Mouse (Mus musculus): ENCODE data around the gene Mink1. TPM values are rescaled to one million over a fixed set of nuclear protein-coding genes. Genes with fewer than 3 reads are reported as not detected.

The Mink1 gene
- polyA plus RNA-seq, 1 experiment from 2014 or later: 17.6 TPM

- under 1% methylated on average over 57 of the region's 63 CpGs for WGBS
- peak overlapping the region; percentile 99 for H3K4me3 ChIP-seq (ENCODE audit: low read depth, low read length)
- no peaks in the 10 kb centered on the region for H3K27me3 ChIP-seq (ENCODE audit: control insufficient read depth, insufficient read depth, low read length)
- H3K36me3 ChIP-seq (ENCODE audit: control insufficient read depth, insufficient read depth, low read length): 0 out of 2 replicates have a peak, but pooled peaks cover 7% of the 10 kb centered on the region
- peak overlapping the region; percentile 96 for H3K27ac ChIP-seq (ENCODE audit: low read depth, low read length)
- ATAC-seq (ENCODE audit: low FRiP score): peak; percentile 65
- DNase-seq (ENCODE audit: low spot score): peak; percentile 82
- no peaks in the 10 kb centered on the region for H3K9me3 ChIP-seq (ENCODE audit: control insufficient read depth, low read length)
- peak overlapping the region; percentile 84 for H3K4me2 ChIP-seq (replicated peaks; ENCODE audit: low read depth, low read length)
- H3K4me1 ChIP-seq (replicated peaks; ENCODE audit: control insufficient read depth, insufficient read depth, low read length): peaks cover 13% of the 10 kb centered on the region; the same call in 1 of the 2 replicates
- peak overlapping the region; percentile 97 for H3K9ac ChIP-seq (ENCODE audit: low read depth, low read length)
These were observed 90.9 kb downstream of the Mink1 start for GRCm38 (mm10) chr11:70653345-70654197.

DNA sequence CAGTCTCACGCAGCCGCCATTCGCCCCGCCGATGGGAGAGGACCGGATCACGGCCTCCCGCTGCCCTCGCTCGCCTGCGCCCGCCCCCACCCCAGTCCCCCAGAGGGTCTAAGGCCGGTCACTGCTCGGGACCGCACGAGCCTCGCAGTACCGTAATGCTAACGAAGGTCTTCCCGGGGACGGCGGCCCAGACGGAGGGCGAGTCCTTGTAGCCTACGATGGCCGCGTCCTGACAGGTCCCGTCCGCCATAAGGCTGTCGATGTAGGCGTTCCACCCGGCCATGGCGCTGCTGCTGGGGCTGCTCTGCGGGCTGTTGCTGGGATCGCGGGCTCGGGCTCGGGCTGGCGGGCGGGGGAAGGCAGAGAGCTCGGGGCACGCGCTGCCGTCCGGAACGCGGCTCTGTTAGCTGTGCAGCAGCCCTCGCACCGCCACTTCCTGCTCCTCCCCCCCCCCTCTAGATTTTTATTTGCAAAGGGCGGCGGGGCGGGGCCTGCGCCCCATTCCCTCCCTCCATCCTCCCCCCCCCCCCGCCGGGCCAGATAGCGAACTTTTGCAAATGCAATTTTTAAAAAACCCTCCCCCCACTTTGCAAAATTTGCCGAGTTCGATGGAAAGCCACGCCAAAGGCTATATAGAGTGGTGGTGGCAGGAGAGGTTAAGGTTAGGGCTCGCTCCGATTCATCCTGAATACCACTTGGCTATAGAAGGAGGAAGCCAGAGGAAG lies 91.7 kb downstream of the Mink1 start, which contains the start of gene Pfn1:
Gene Pfn1 (minus strand): TSS at position 447 of the 725 bp plus-strand sequence.
- ATAC-seq (ENCODE audit: low FRiP score): peak; percentile 46
- under 1% methylated on average over 54 of the region's 61 CpGs for WGBS
- Histone ChIP-seq H3K4me2 (replicated peaks; ENCODE audit: low read depth, low read length) (peak within 1 kb of the TSS; percentile 84), H3K9ac (ENCODE audit: low read depth, low read length) (peak within 1 kb of the TSS; percentile 97), H3K36me3 (ENCODE audit: control insufficient read depth, insufficient read depth, low read length) (0 out of 2 replicates have a peak, but pooled peaks cover 5% of the 10 kb centered on the region), H3K4me1 (replicated peaks; ENCODE audit: control insufficient read depth, insufficient read depth, low read length) (0 out of 2 replicates have a peak, but pooled peaks cover 12% of the 10 kb centered on the region), H3K4me3 (ENCODE audit: low read depth, low read length) (peak within 1 kb of the TSS; percentile 99), H3K27me3 (ENCODE audit: control insufficient read depth, insufficient read depth, low read length) (no peaks in the 10 kb centered on the region), H3K27ac (ENCODE audit: low read depth, low read length) (peak within 1 kb of the TSS; percentile 96), H3K9me3 (ENCODE audit: control insufficient read depth, low read length) (no peaks in the 10 kb centered on the region)
- peak; percentile 82 for DNase-seq (ENCODE audit: low spot score)

DNA sequence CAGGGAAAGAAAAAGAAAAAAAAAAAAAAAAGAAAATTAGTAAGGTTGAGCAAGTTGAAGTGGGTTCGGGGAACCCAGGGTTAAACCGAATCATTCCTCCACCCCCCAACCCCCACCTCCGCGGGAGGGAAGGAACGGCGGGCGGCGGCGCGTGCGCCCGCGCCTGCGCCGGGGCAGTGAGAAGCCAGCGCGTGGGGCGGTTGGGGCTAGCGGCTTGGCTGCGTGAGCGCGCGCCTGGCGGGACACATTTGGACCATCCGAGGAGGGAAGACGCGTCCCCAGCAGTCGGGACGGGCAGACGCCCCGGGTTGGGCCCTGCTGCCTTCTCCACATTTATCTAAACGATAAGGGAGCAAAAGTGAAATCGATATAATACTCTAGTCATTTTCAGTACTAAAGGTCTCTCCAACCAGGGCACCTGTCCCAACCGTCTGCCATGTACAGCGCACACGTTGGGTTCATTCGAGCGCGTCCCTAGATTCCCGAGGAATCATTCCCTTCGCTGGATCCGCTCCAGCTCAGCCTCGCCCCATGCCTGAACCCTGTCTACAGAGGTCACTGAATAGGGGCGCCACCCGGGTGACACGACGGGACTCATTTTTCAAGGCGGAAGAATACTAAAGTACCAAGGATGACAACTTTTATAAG lies 92.4 kb downstream of the Mink1 start:
- no peaks in the 10 kb centered on the region for H3K9me3 ChIP-seq (ENCODE audit: control insufficient read depth, low read length)
- H3K27ac ChIP-seq (ENCODE audit: low read depth, low read length): peak overlapping the region; percentile 96
- H3K4me3 ChIP-seq (ENCODE audit: low read depth, low read length): peak overlapping the region; percentile 99
- peak overlapping the region; percentile 97 for H3K9ac ChIP-seq (ENCODE audit: low read depth, low read length)
- peak overlapping the region; percentile 84 for H3K4me2 ChIP-seq (replicated peaks; ENCODE audit: low read depth, low read length)
- H3K4me1 ChIP-seq (replicated peaks; ENCODE audit: control insufficient read depth, insufficient read depth, low read length): 0 out of 2 replicates have a peak, but pooled peaks cover 12% of the 10 kb centered on the region
- DNase-seq (ENCODE audit: low spot score) (peak; percentile 88), ATAC-seq (ENCODE audit: low FRiP score) (peak; percentile 50)
- under 1% methylated on average over 45 of the region's 48 CpGs for WGBS
- H3K27me3 ChIP-seq (ENCODE audit: control insufficient read depth, insufficient read depth, low read length): no peaks in the 10 kb centered on the region
- 0 out of 2 replicates have a peak, but pooled peaks cover 4% of the 10 kb centered on the region for H3K36me3 ChIP-seq (ENCODE audit: control insufficient read depth, insufficient read depth, low read length)

GRCm38 (mm10) chr11:70655571-70656455 lies 93.1 kb downstream of the Mink1 start:
- Histone ChIP-seq H3K9me3 (ENCODE audit: control insufficient read depth, low read length) (no peaks in the 10 kb centered on the region), H3K9ac (ENCODE audit: low read depth, low read length) (peak overlapping the region; percentile 97), H3K36me3 (ENCODE audit: control insufficient read depth, insufficient read depth, low read length) (no peaks in the 10 kb centered on the region; the same call in 1 of the 2 replicates), H3K4me3 (ENCODE audit: low read depth, low read length) (peak overlapping the region; percentile 99), H3K4me2 (replicated peaks; ENCODE audit: low read depth, low read length) (peak overlapping the region; percentile 84), H3K27me3 (ENCODE audit: control insufficient read depth, insufficient read depth, low read length) (no peaks in the 10 kb centered on the region), H3K27ac (ENCODE audit: low read depth, low read length) (peak overlapping the region; percentile 96), H3K4me1 (replicated peaks; ENCODE audit: control insufficient read depth, insufficient read depth, low read length) (0 out of 2 replicates have a peak, but pooled peaks cover 12% of the 10 kb centered on the region)
- peak; percentile 52 for ATAC-seq (ENCODE audit: low FRiP score)
- under 1% methylated on average over 59 of the region's 61 CpGs for WGBS
- DNase-seq (ENCODE audit: low spot score): peak; percentile 74

- 3% methylated on average over 16 of the region's 16 CpGs for WGBS
- H3K4me3 ChIP-seq (ENCODE audit: low read depth, low read length): peak overlapping the region; percentile 99; the same call in 1 of the 2 replicates
- no peaks in the 10 kb centered on the region; the same call in 1 of the 2 replicates for H3K36me3 ChIP-seq (ENCODE audit: control insufficient read depth, insufficient read depth, low read length)
- no peak for ATAC-seq (ENCODE audit: low FRiP score)
- peak overlapping the region; percentile 97 for H3K9ac ChIP-seq (ENCODE audit: low read depth, low read length)
- peak overlapping the region; percentile 84 for H3K4me2 ChIP-seq (replicated peaks; ENCODE audit: low read depth, low read length)
- DNase-seq (ENCODE audit: low spot score): peak; percentile 58
- 0 out of 2 replicates have a peak, but pooled peaks cover 12% of the 10 kb centered on the region for H3K4me1 ChIP-seq (replicated peaks; ENCODE audit: control insufficient read depth, insufficient read depth, low read length)
- H3K9me3 ChIP-seq (ENCODE audit: control insufficient read depth, low read length): no peaks in the 10 kb centered on the region
- no peaks in the 10 kb centered on the region for H3K27me3 ChIP-seq (ENCODE audit: control insufficient read depth, insufficient read depth, low read length)
- H3K27ac ChIP-seq (ENCODE audit: low read depth, low read length): peak overlapping the region; percentile 96; the same call in 1 of the 2 replicates
These were observed 93.8 kb downstream of the Mink1 start for GRCm38 (mm10) chr11:70656456-70656927.

DNA sequence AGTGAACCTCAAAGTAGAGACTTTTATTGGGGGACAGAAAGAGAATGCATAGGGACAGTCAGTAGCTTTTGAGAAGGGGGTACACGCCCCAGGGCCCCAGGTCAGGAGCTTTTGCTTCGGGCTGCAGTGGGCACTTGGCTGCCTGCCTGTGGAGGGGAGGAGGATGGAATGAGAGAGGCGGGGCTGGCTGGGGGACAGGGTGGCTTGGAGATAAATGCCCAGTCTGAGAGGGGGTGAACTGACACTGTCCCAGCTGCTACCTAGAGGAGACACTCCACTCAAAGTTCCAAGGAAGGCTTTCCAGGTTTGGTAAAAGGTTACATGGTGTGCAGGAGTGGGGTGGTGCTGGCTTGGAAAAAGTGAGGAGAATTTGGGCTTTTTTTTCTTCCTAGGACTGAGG lies 94.3 kb downstream of the Mink1 start, which contains the start of gene Eno3:
Gene Eno3 (plus strand): TSS at position 239 of the 400 bp plus-strand sequence.
- ATAC-seq (ENCODE audit: low FRiP score): no peak

GRCm38 (mm10) chr11:70657573-70657972 lies 94.9 kb downstream of the Mink1 start:
- Histone ChIP-seq H3K4me3 (ENCODE audit: low read depth, low read length) (no peak overlapping the region), H3K4me1 (replicated peaks; ENCODE audit: control insufficient read depth, insufficient read depth, low read length) (0 out of 2 replicates have a peak, but pooled peaks cover 7% of the 10 kb centered on the region), H3K27me3 (ENCODE audit: control insufficient read depth, insufficient read depth, low read length) (no peaks in the 10 kb centered on the region), H3K9ac (ENCODE audit: low read depth, low read length) (no peak overlapping the region), H3K27ac (ENCODE audit: low read depth, low read length) (no peak overlapping the region), H3K9me3 (ENCODE audit: control insufficient read depth, low read length) (no peaks in the 10 kb centered on the region), H3K36me3 (ENCODE audit: control insufficient read depth, insufficient read depth, low read length) (no peaks in the 10 kb centered on the region; the same call in 1 of the 2 replicates), H3K4me2 (replicated peaks; ENCODE audit: low read depth, low read length) (no peak overlapping the region)
- ATAC-seq (ENCODE audit: low FRiP score): no peak
- DNase-seq (ENCODE audit: low spot score): no peak
- WGBS: 55% methylated on average over 6 of the region's 6 CpGs

More for the DNA sequence above, 94.3 kb downstream of the Mink1 start, which contains the start of gene Eno3:
- Histone ChIP-seq H3K4me1 (replicated peaks; ENCODE audit: control insufficient read depth, insufficient read depth, low read length) (0 out of 2 replicates have a peak, but pooled peaks cover 10% of the 10 kb centered on the region), H3K4me3 (ENCODE audit: low read depth, low read length) (peak within 1 kb of the TSS; percentile 99), H3K9me3 (ENCODE audit: control insufficient read depth, low read length) (no peaks in the 10 kb centered on the region), H3K4me2 (replicated peaks; ENCODE audit: low read depth, low read length) (peak within 1 kb of the TSS; percentile 84), H3K27ac (ENCODE audit: low read depth, low read length) (peak within 1 kb of the TSS; percentile 96; the same call in 1 of the 2 replicates), H3K27me3 (ENCODE audit: control insufficient read depth, insufficient read depth, low read length) (no peaks in the 10 kb centered on the region), H3K36me3 (ENCODE audit: control insufficient read depth, insufficient read depth, low read length) (no peaks in the 10 kb centered on the region; the same call in 1 of the 2 replicates), H3K9ac (ENCODE audit: low read depth, low read length) (peak within 1 kb of the TSS; percentile 97)
- DNase-seq (ENCODE audit: low spot score): no peak
- WGBS: 0% methylated on average over 3 of the region's 3 CpGs
